16 mouse cellular contexts compared by ENCODE assay signal in genomic region chr11:60800892-60801291, GRCm38 (mm10).
"Had no signal": no experiment of that assay in that cellular context is flagged by ENCODE, and none has a peak within 500 bp of the region (broad histone marks: within the 10 kb centered on the region; RNA-seq: fewer than 3 reads in every experiment).

No protein-coding gene starts in this region.

- DNase-seq: heart, postnatal 10 days; heart, postnatal 14 days; heart, postnatal 36 days; heart, postnatal 4 days; kidney, adult 11 months; kidney, adult 18-20 months; kidney, adult 2 months; kidney, adult 8-10 months; kidney, adult 9 months; kidney, postnatal 10 days; kidney, postnatal 14 days; kidney, postnatal 25 days; kidney, postnatal 36 days; kidney, postnatal 4 days; layer of hippocampus, adult 9-11 months; layer of hippocampus, postnatal 36 days had no signal
